Mouse (Mus musculus): Measurements from ENCODE around the gene Tbl1xr1. TPM values are rescaled to one million over a fixed set of nuclear protein-coding genes. Genes with fewer than 3 reads are reported as not detected.

Gene Tbl1xr1
- polyA plus RNA-seq, 1 experiment from 2014 or later, result 12.0 TPM

DNA sequence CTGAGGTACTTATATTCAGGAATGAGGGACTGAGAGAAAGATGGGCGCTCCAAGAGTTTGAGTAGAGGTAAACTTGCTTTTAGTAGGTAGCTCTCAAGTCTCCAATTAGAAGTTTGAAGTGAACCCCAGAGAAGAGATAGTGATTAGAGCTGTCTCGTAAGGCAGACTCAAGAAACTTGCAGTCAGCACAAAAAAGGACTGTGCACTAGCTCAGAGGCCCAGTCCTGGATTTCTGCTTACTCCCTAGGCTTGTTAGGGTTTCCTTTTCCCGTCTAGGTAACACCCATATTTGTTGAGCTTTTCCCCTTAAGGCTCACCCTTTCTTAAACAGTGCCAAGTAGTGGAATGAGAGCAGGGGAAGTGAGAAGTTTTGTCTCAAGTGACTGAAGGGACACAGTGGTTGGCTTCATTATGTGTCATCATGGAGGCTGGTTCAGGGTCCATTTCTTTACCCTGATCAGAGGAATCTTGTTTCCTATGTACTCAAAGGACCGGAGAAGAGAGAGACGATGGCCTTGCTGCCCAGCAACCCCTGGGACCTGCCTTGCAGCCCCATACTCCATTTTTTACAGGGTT, 49.9 kb downstream of the Tbl1xr1 start:
- H3K4me2 ChIP-seq, result no peak overlapping the region
- WGBS (ENCODE audit: insufficient replicate concordance), result 68% methylated on average over 5 of the region's 5 CpGs
- no peak overlapping the region for H3K27ac ChIP-seq
- H3K27me3 ChIP-seq (replicated peaks), result no peaks in the 10 kb centered on the region
- H3K4me3 ChIP-seq, result no peak overlapping the region
- H3K4me1 ChIP-seq, result peaks cover 46% of the 10 kb centered on the region
- H3K36me3 ChIP-seq, result peaks cover 9% of the 10 kb centered on the region
- no peak for ATAC-seq
- H3K9ac ChIP-seq, result no peak overlapping the region
- H3K9me3 ChIP-seq (replicated peaks), result no peaks in the 10 kb centered on the region

DNA sequence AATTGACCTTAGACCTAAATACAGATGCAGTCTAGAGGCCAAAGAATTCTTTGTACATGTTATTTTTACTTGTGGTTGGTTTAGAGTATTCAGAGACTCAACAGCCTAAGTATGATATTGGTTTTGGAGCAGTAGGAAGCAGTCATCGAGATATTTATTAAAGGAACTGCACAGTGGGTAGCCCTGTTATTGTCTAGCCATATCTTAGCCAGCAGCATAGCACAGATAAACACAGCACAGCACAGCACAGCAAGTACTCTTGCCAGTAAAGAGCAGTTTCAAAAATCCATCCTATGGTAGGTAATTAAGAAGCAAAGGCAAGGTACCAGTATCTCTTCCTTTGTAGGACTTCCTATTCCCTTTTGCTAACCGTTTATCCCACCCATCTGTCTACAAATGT, 54.8 kb downstream of the Tbl1xr1 start:
- Histone ChIP-seq H3K9ac (no peak overlapping the region), H3K9me3 (replicated peaks) (no peaks in the 10 kb centered on the region), H3K27me3 (replicated peaks) (no peaks in the 10 kb centered on the region), H3K4me1 (peaks cover 24% of the 10 kb centered on the region), H3K36me3 (peaks cover 9% of the 10 kb centered on the region), H3K4me3 (no peak overlapping the region), H3K4me2 (no peak overlapping the region), H3K27ac (no peak overlapping the region)
- ATAC-seq, result peak; percentile 67
- 46% methylated on average over 2 of the region's 2 CpGs for WGBS (ENCODE audit: insufficient replicate concordance)

DNA sequence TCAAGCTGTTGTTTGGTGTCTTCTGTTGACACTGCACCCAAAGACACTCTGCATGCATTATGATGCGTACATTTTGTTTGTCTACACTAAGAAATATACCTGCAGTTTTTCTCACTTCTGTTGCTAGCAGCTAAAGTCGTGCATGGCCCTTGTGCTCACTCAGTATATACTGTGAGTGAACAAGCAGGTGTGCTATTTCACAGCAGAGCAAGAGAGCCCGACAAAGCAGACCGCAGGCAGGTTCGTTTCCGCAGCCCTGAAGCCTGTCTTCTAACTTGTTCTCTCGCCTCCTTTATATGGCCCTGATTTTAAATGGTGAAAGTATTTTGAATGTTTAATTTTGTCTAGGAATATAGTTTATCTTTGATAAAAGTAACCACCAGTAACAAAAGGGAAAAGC, 57.2 kb downstream of the Tbl1xr1 start:
- WGBS (ENCODE audit: insufficient replicate concordance), result 91% methylated on average over 7 of the region's 7 CpGs
- H3K4me1 ChIP-seq, result peaks cover 39% of the 10 kb centered on the region
- H3K4me3 ChIP-seq, result no peak overlapping the region
- H3K36me3 ChIP-seq, result peaks cover 2% of the 10 kb centered on the region
- no peak overlapping the region for H3K4me2 ChIP-seq
- no peak overlapping the region for H3K9ac ChIP-seq
- no peaks in the 10 kb centered on the region for H3K27me3 ChIP-seq (replicated peaks)
- no peak for ATAC-seq
- no peak overlapping the region for H3K27ac ChIP-seq
- no peaks in the 10 kb centered on the region for H3K9me3 ChIP-seq (replicated peaks)

DNA sequence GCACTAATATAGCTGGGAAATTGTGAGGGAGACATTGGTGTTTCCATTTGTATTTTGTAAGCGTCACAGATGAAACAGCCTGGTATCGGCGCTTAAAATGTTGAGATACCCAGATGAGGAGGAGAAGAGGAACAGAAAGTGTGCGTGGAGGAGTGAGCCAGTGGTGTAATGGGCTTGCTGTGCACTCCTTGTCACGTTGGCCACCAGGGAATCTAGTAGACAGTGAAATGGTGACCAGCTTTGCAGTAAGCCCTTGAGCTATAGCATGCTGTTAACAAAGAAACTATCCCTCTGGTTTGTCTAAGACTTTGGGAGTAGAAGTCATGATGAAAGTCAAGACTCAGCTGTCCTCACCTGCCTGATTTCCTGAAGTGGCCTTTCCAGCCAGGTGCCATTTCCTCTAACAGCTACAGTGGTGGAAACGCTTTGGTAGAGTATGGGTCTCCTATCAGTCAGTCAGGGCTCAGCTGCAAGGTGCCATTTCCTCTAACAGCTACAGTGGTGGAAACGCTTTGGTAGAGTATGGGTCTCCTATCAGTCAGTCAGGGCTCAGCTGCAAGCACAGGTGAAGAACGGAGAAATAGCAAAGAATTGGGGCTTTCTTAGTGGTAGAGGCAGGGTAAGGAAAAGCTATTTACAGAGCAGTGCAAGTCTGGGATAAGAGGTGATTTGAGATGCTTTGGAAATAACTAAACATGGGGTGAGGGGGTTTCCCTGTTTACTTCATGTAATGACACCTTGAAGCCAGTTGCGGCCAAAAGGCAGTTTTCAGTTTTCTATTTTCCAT, 61.5 kb downstream of the Tbl1xr1 start:
- Histone ChIP-seq H3K27ac (no peak overlapping the region), H3K36me3 (no peaks in the 10 kb centered on the region), H3K9ac (no peak overlapping the region), H3K27me3 (replicated peaks) (no peaks in the 10 kb centered on the region), H3K4me1 (peaks cover 37% of the 10 kb centered on the region), H3K4me3 (no peak overlapping the region), H3K9me3 (replicated peaks) (no peaks in the 10 kb centered on the region), H3K4me2 (no peak overlapping the region)
- 55% methylated on average over 9 of the region's 9 CpGs for WGBS (ENCODE audit: insufficient replicate concordance)
- ATAC-seq, result no peak

DNA sequence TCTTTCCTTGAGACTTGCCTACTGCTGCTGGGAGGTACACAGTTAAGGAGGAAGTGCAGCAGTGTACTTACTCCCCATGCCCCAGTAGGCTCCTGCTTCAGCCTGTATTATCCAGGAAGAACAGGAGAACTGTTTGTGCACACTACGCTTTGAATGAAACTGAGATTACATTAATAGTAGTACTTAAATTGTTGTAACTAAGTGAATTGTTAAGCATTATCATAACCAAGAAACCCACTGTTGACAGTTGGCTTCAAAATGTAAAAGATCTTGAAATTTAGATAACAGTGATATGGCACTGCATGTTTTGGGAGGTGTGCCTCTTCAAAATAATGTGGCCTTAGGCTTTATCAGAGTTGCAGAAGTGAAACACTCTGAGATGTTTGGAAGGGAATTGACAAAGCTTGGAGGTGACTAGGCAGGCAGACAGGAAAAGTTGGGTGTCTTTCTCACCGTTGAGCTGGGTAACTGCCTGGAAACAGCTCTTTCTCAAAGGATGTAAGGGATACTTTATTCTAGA, 62.2 kb downstream of the Tbl1xr1 start:
- Histone ChIP-seq H3K27me3 (replicated peaks) (no peaks in the 10 kb centered on the region), H3K27ac (no peak overlapping the region), H3K4me3 (no peak overlapping the region), H3K9ac (no peak overlapping the region), H3K9me3 (replicated peaks) (no peaks in the 10 kb centered on the region), H3K36me3 (no peaks in the 10 kb centered on the region), H3K4me1 (peaks cover 41% of the 10 kb centered on the region), H3K4me2 (no peak overlapping the region)
- peak; percentile 53 for ATAC-seq
- WGBS (ENCODE audit: insufficient replicate concordance), result 47% methylated on average over 2 of the region's 2 CpGs

DNA sequence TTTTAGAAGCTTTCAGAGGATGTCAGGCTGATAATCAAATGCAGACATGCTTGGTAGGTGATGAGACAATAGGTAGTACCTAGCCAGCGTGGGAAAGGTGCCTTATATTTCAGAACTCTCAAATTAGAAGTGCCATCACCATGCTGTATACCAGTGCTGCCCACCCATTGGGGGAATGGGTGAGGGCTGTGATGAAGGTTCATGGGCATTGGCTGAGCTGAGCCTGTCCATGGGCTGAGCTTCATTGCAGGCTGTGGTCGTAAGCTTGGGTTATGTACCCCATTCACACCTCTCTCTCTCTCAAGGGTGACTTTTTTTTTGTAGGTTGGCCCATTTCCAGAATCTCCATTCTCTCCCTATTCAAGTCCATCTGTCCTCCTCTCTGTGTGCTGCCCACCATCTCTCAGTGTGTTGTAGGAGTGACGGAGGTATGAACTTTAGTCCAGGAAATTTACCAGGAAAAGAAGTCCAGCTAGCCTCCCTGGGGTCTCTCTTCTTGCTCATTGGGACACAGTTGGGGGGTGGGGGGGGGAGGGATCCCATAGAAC, 63.7 kb downstream of the Tbl1xr1 start:
- Histone ChIP-seq H3K9ac (no peak overlapping the region), H3K27me3 (replicated peaks) (no peaks in the 10 kb centered on the region), H3K4me2 (no peak overlapping the region), H3K4me1 (peaks cover 48% of the 10 kb centered on the region), H3K27ac (no peak overlapping the region), H3K4me3 (no peak overlapping the region), H3K36me3 (no peaks in the 10 kb centered on the region), H3K9me3 (replicated peaks) (no peaks in the 10 kb centered on the region)
- ATAC-seq, result no peak
- WGBS (ENCODE audit: insufficient replicate concordance), result 70% methylated on average over 3 of the region's 3 CpGs

DNA sequence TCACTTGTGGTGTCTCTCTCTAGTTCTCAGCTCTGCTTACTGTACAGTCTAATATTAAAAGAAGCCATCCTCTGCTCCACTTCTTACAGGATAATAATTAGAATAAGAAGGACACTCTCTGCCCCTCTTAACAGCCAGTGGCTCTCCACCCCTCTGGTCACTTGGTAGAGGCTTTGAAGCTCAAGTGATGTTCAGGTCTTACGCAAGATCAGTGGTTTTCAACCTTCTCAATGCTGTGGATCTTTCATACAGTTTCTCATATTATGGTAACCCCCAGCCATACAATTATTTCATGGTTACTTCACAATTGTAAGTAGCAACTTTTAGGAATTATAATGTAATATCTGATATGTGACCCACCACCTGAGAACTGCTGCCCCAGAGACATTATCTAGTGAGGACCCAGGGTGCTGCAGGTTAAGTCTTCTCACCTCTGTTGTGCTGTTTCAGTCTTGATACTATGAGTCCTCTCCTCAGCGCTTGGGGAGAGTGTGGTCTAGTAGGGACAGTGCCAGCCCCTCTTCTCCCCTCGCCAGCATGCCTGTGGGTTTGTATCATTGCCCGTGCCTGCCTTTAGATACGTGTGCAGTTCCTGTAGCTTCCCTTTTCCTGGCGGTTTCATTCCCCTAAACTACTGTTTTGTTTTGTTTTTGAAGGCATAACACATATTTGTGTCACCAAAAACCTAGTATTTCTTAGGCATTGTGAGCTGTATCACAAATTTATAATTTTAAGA, 65.7 kb downstream of the Tbl1xr1 start:
- Histone ChIP-seq H3K36me3 (no peaks in the 10 kb centered on the region), H3K9me3 (replicated peaks) (no peaks in the 10 kb centered on the region), H3K9ac (no peak overlapping the region), H3K4me2 (no peak overlapping the region), H3K27ac (no peak overlapping the region), H3K4me1 (peaks cover 55% of the 10 kb centered on the region), H3K27me3 (replicated peaks) (no peaks in the 10 kb centered on the region), H3K4me3 (no peak overlapping the region)
- no peak for ATAC-seq
- 37% methylated on average over 6 of the region's 6 CpGs for WGBS (ENCODE audit: insufficient replicate concordance)

DNA sequence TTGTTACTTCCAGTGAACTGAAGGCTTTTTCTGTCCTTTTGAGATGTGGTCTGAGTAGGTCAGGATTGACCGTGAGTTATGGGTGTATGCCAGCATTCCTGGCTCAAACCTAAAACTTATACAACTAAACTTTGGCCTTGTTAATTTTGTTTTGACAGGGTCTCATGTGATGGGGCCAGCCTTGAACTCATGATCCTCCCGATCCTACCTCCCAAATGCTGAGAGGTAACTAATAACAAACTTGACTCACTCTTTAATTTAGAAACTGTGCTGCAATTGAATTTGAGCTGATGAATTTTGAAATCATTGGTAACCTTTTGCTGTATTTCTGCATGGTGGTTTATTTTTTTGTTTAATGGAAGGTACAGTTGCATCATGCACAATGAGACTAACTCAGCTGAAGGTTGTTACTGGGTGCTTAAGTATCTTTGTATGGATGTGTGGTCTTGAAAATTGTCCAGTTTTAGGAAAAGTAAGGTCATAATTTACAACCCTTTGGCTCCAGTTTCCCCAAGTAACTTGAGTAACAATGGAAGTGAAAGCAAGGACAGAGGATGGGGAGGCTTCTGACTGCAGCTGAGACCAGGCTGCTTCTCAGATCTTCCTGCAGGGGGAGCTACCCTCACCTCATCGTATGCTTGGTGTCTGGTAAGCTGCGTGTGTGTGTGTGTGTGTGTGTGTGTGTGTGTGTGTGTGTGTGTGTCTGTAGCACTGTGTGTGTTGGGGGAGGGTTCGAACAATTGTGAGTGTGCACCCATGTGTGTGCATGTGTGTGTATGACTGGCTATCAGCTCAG, 66.6 kb downstream of the Tbl1xr1 start:
- Histone ChIP-seq H3K9ac (no peak overlapping the region), H3K4me2 (no peak overlapping the region), H3K9me3 (replicated peaks) (no peaks in the 10 kb centered on the region), H3K27me3 (replicated peaks) (no peaks in the 10 kb centered on the region), H3K4me1 (peaks cover 48% of the 10 kb centered on the region), H3K4me3 (no peak overlapping the region), H3K27ac (no peak overlapping the region), H3K36me3 (no peaks in the 10 kb centered on the region)
- ATAC-seq, result peak; percentile 43; the same call in 1 of the 2 replicates
- WGBS (ENCODE audit: insufficient replicate concordance), result 70% methylated on average over 5 of the region's 5 CpGs

DNA sequence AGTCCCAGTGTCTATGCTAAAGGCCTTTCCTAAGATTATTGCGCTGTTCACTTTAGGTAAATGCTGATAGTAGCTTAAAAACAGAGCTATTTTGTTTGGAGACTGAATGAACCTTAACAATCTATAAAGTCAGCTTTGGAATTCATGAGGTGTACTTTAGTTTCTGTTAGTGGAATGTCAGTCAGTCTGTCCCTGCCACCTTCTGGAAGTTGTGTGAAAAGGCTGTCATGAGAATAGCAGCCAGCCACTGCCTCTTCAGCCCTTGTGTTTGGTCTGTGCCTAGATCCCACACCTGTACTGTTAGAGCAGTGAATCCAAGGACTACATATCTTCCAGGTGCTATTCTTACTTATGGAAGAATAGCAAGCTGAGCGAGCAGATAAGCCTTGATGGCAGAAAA, 67.8 kb downstream of the Tbl1xr1 start:
- 82% methylated on average over 2 of the region's 2 CpGs for WGBS (ENCODE audit: insufficient replicate concordance)
- ATAC-seq, result no peak

DNA sequence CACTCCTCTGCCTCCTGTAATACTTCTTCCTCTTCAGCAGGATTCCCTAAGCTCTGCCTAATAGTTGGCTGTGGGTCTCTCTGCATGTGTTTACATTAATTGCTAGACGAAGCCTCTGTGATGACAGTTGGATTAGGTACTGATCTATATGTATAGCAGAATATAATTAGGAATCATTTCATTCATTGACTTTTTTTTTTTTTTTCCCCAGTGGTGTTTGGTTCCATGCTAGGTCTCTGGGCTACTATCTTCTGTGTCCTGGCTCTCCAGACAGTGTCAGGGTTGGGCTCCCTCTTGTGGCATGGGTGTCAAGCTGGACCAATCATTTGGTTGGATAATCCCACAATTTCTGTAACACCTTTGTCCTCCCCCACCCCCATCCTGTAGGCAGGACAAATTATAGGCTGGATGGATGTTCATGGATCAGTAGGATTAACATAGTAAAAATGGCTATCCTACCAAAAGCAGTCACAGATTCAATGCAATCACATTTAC, 71.0 kb downstream of the Tbl1xr1 start:
- WGBS (ENCODE audit: insufficient replicate concordance), result 55% methylated on average over 1 of the region's 1 CpGs
- H3K9ac ChIP-seq, result no peak overlapping the region
- H3K27me3 ChIP-seq (replicated peaks), result no peaks in the 10 kb centered on the region
- no peak overlapping the region for H3K4me3 ChIP-seq
- no peak overlapping the region for H3K27ac ChIP-seq
- no peaks in the 10 kb centered on the region for H3K9me3 ChIP-seq (replicated peaks)
- ATAC-seq, result no peak
- peaks cover 44% of the 10 kb centered on the region for H3K4me1 ChIP-seq
- no peak overlapping the region for H3K4me2 ChIP-seq
- 0 out of 2 replicates have a peak, but pooled peaks cover 5% of the 10 kb centered on the region for H3K36me3 ChIP-seq

More for the DNA sequence above, 67.8 kb downstream of the Tbl1xr1 start:
- Histone ChIP-seq H3K9ac (no peak overlapping the region), H3K36me3 (0 out of 2 replicates have a peak, but pooled peaks cover 2% of the 10 kb centered on the region), H3K4me3 (no peak overlapping the region), H3K27me3 (replicated peaks) (no peaks in the 10 kb centered on the region), H3K4me2 (no peak overlapping the region), H3K27ac (no peak overlapping the region), H3K9me3 (replicated peaks) (no peaks in the 10 kb centered on the region), H3K4me1 (peaks cover 42% of the 10 kb centered on the region)

DNA sequence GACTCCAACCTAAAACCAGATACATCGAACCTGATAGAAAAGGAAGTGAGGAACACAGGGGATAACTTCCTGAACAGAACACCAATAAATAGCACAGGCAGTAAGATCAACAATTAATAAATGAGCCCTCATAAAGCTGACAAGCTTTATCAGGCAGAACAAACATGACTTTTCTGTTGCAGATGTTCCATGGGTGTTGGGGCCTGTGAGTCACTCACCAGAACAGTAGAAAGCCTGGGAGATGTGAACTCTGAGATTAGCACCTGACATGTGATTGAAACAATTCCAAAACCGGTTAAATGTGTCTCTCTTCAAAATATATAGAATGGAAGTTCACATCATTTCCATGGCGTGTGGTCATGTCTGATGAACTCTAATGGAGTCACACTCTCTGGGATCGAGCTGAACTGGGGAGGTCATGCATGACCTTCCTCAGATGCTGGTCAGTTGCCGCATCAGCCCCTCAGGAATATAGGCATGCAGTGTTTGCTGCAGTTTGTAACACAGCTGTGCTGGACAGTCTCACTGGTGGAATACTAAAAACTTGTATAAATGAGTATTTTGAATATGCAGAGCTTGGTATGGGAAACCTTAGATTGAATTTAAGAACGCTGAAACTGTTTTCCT, 72.0 kb downstream of the Tbl1xr1 start:
- WGBS (ENCODE audit: insufficient replicate concordance), result 71% methylated on average over 6 of the region's 6 CpGs
- H3K9ac ChIP-seq, result no peak overlapping the region
- H3K9me3 ChIP-seq (replicated peaks), result no peaks in the 10 kb centered on the region
- H3K27me3 ChIP-seq (replicated peaks), result no peaks in the 10 kb centered on the region
- H3K27ac ChIP-seq, result no peak overlapping the region
- ATAC-seq, result no peak
- no peak overlapping the region for H3K4me2 ChIP-seq
- H3K4me1 ChIP-seq, result peaks cover 39% of the 10 kb centered on the region
- no peak overlapping the region for H3K4me3 ChIP-seq
- H3K36me3 ChIP-seq, result 0 out of 2 replicates have a peak, but pooled peaks cover 5% of the 10 kb centered on the region

Data from liver, embryonic 12.5 days (tissue).